Mouse (Mus musculus) brain, adult 2 months (tissue): ENCODE measurements around the gene Rhbdl3.
"Not testable (repeated sequence)": the region's sequence is repeated elsewhere in the genome, so short reads cannot be mapped to it uniquely, and the experiment has no call there.

ENCODE experiments used
- DNase-seq: peaks from one replicate; pipeline ENCODE4 v3.0.0; 2011; ENCODE audit warnings: low read depth, low spot score

Gene Rhbdl3

GRCm38 (mm10) chr11:80312565-80312964 is 11.9 kb downstream of the Rhbdl3 start:
- DNase-seq, result no peak

GRCm38 (mm10) chr11:80313462-80313861 is 12.8 kb downstream of the Rhbdl3 start:
- no peak for DNase-seq

GRCm38 (mm10) chr11:80313944-80314343 is 13.2 kb downstream of the Rhbdl3 start:
- DNase-seq, result no peak

GRCm38 (mm10) chr11:80315743-80316639 is 15.3 kb downstream of the Rhbdl3 start:
- DNase-seq, result no peak

- no peak for DNase-seq
Measured at GRCm38 (mm10) chr11:80323255-80323654, 22.5 kb downstream of the Rhbdl3 start.

- no peak for DNase-seq
Measured at GRCm38 (mm10) chr11:80324636-80325035, 23.9 kb downstream of the Rhbdl3 start.

GRCm38 (mm10) chr11:80332709-80333400 is 32.1 kb downstream of the Rhbdl3 start:
- DNase-seq, result peak; percentile 74

GRCm38 (mm10) chr11:80335609-80336350 is 35.1 kb downstream of the Rhbdl3 start:
- DNase-seq, result peak; percentile 34

- peak; percentile 14 for DNase-seq
Measured at GRCm38 (mm10) chr11:80336351-80336730, 35.6 kb downstream of the Rhbdl3 start.

GRCm38 (mm10) chr11:80342482-80342881 is 41.8 kb downstream of the Rhbdl3 start:
- DNase-seq, result no peak

- DNase-seq, result peak; percentile 91
Measured at GRCm38 (mm10) chr11:80351832-80352430, 51.2 kb downstream of the Rhbdl3 start.

GRCm38 (mm10) chr11:80354832-80355231 is 54.1 kb downstream of the Rhbdl3 start:
- peak; percentile 53 for DNase-seq

GRCm38 (mm10) chr11:80368949-80369348 is 68.2 kb downstream of the Rhbdl3 start:
- DNase-seq, result no peak

GRCm38 (mm10) chr11:80376651-80377050 is 75.9 kb downstream of the Rhbdl3 start:
- no peak for DNase-seq

GRCm38 (mm10) chr11:80377712-80378451 is 77.2 kb downstream of the Rhbdl3 start, which contains the start of gene 5730455P16Rik:
TSS of gene 5730455P16Rik (minus strand) at chr11:80378034.
- DNase-seq, result peak; percentile 94

- not testable (repeated sequence) for DNase-seq
Measured at GRCm38 (mm10) chr11:80378452-80379068, 77.8 kb downstream of the Rhbdl3 start.

GRCm38 (mm10) chr11:80379184-80379583 is 78.5 kb downstream of the Rhbdl3 start:
- DNase-seq, result not testable (repeated sequence)

- DNase-seq, result peak; percentile 45
Measured at GRCm38 (mm10) chr11:80382626-80383018, 81.9 kb downstream of the Rhbdl3 start.

GRCm38 (mm10) chr11:80383019-80383625 is 82.4 kb downstream of the Rhbdl3 start, which contains the start of gene Zfp207:
TSS of gene Zfp207 (plus strand) at chr11:80383279.
- DNase-seq, result peak; percentile 99

GRCm38 (mm10) chr11:80383626-80384046 is 82.9 kb downstream of the Rhbdl3 start:
- no peak for DNase-seq
